Mouse (Mus musculus) limb, embryonic 14.5 days (tissue): ENCODE measurements around the gene Cnfn. TPM values are rescaled to one million over a fixed set of nuclear protein-coding genes. Genes with fewer than 3 reads are reported as not detected.

Experiments used
- ATAC-seq: fragments of 200-750 bp; cut with Nextera tagmentation; 2 replicates; pipeline ENCODE4 v1.8.0; 2017; ENCODE audit warnings: low read depth, moderate number of reproducible peaks, moderate TSS enrichment; ENCODE audit not compliant: low FRiP score
- DNase-seq: peaks from one replicate; pipeline ENCODE4 v3.0.0-alpha.2; 2015; ENCODE audit warnings: low spot score
- H3K27ac ChIP-seq: fragments of 300-500 bp; sonication (generic); replicated peaks from 2 replicates; pipeline ENCODE4 v1.5.1; 2014; ENCODE audit warnings: low read depth, mild to moderate bottlenecking, low read length, moderate library complexity, mixed read lengths
- H3K27me3 ChIP-seq: fragments of 300-500 bp; sonication (generic); 2 replicates; pipeline ENCODE4 v1.6.1; 2014; ENCODE audit warnings: low read length, mixed read lengths; ENCODE audit not compliant: control insufficient read depth, insufficient read depth
- H3K36me3 ChIP-seq: fragments of 300-500 bp; sonication (generic); 2 replicates; pipeline ENCODE4 v1.6.1; 2014; ENCODE audit warnings: mild to moderate bottlenecking, low read length, moderate library complexity, mixed read lengths; ENCODE audit not compliant: control insufficient read depth, insufficient read depth
- H3K4me1 ChIP-seq: fragments of 300-500 bp; sonication (generic); 2 replicates; pipeline ENCODE4 v1.6.1; 2014; ENCODE audit warnings: antibody characterized with exemption, low read length, mixed read lengths; ENCODE audit not compliant: control insufficient read depth, insufficient read depth
- H3K4me2 ChIP-seq: fragments of 300-500 bp; sonication (generic); replicated peaks from 2 replicates; pipeline ENCODE4 v1.6.1; 2014; ENCODE audit warnings: low read depth, mild to moderate bottlenecking, low read length, moderate library complexity; ENCODE audit not compliant: severe bottlenecking
- H3K4me3 ChIP-seq: fragments of 300-500 bp; sonication (generic); replicated peaks from 2 replicates; pipeline ENCODE4 v1.5.1; 2014; ENCODE audit warnings: low read length
- H3K9ac ChIP-seq: fragments of 300-500 bp; sonication (generic); 2 replicates; pipeline ENCODE4 v1.6.1; 2014; ENCODE audit warnings: mild to moderate bottlenecking, low read depth, low read length, moderate library complexity; ENCODE audit not compliant: severe bottlenecking
- H3K9me3 ChIP-seq: fragments of 300-500 bp; sonication (generic); 2 replicates; pipeline ENCODE4 v1.6.1; 2016; ENCODE audit warnings: low read length; ENCODE audit not compliant: control insufficient read depth
- POLR2A ChIP-seq: fragments of 200-500 bp; IDR thresholded peaks from 2 replicates; pipeline ENCODE4 v1.8.0; 2012; ENCODE audit warnings: inconsistent platforms, mild to moderate bottlenecking, moderate library complexity, borderline replicate concordance; ENCODE audit not compliant: insufficient read depth, insufficient read length; ENCODE audit errors: extremely low read depth
- WGBS: fragments of 180-500 bp; shearing (Covaris S2); extraction: QIAGEN DNeasy Blood & Tissue Kit; methylation state at CpG from one replicate; pipeline ENCODE4 v1.1.7; 2014; 5-methylcytosine and 5-hydroxymethylcytosine counted together
- polyA plus RNA-seq, 2 experiments: library from polyadenylated mRNA; depleted of rRNA in 1 of 2; stranded (reverse) in 1 of 2; unstranded in 1 of 2; fragments of >200 nt; fragmentation: Nextera tagmentation in 1 of 2; extraction: Ambion mirVana in 1 of 2; gene quantifications; 2 replicates each; pipeline versions ENCODE4 v1.2.1 to v1.2.3; 2012 to 2014

The Cnfn gene
- polyA plus RNA-seq, 2 experiments: 4.5 to 31.8 TPM

DNA sequence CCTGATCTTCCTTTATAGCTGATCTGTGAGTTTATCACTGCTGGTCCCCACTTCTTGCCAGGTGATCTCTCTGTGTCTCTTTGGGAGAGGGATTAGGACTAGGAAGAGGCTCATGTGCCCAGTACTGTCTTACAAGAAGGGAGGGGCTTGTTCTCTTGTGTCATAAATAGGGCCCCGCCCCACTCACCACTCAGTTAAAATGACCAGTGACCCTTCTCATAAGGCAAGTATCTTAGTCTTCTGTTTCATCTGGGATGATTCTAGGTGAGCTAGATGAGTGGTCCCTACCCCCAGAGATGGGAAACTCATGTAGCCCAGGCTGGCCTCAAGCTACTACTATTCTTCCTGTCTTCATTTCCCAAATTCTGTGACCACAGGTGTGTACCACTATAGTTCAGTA lies 29.1 kb upstream of the Cnfn start, which contains the start of gene Lipe:
Gene Lipe (minus strand): TSS at position 101 of the 400 bp plus-strand sequence.
- no peaks in the 10 kb centered on the region for H3K36me3 ChIP-seq
- no peak within 1 kb of the TSS for H3K27ac ChIP-seq
- no peaks in the 10 kb centered on the region for H3K27me3 ChIP-seq
- no peak within 1 kb of the TSS for H3K4me3 ChIP-seq
- no peak for TF ChIP-seq POLR2A
- H3K9me3 ChIP-seq: no peaks in the 10 kb centered on the region
- no peak within 1 kb of the TSS for H3K9ac ChIP-seq
- no peak for ATAC-seq
- H3K4me2 ChIP-seq: no peak within 1 kb of the TSS
- 94% methylated on average over 1 of the region's 1 CpGs for WGBS
- peaks cover 24% of the 10 kb centered on the region for H3K4me1 ChIP-seq
- DNase-seq: no peak

- Histone ChIP-seq H3K9ac (no peak overlapping the region), H3K27ac (no peak overlapping the region), H3K4me3 (no peak overlapping the region), H3K9me3 (no peaks in the 10 kb centered on the region), H3K4me1 (peaks cover 18% of the 10 kb centered on the region), H3K27me3 (no peaks in the 10 kb centered on the region), H3K4me2 (peak overlapping the region; percentile 62; the same call in 1 of the 2 replicates), H3K36me3 (no peaks in the 10 kb centered on the region)
- no peak for TF ChIP-seq POLR2A
- WGBS: 92% methylated on average over 14 of the region's 14 CpGs
- ATAC-seq (no peak), DNase-seq (no peak)
Observed at GRCm38 (mm10) chr7:25396621-25397020, 27.1 kb upstream of the Cnfn start.

DNA sequence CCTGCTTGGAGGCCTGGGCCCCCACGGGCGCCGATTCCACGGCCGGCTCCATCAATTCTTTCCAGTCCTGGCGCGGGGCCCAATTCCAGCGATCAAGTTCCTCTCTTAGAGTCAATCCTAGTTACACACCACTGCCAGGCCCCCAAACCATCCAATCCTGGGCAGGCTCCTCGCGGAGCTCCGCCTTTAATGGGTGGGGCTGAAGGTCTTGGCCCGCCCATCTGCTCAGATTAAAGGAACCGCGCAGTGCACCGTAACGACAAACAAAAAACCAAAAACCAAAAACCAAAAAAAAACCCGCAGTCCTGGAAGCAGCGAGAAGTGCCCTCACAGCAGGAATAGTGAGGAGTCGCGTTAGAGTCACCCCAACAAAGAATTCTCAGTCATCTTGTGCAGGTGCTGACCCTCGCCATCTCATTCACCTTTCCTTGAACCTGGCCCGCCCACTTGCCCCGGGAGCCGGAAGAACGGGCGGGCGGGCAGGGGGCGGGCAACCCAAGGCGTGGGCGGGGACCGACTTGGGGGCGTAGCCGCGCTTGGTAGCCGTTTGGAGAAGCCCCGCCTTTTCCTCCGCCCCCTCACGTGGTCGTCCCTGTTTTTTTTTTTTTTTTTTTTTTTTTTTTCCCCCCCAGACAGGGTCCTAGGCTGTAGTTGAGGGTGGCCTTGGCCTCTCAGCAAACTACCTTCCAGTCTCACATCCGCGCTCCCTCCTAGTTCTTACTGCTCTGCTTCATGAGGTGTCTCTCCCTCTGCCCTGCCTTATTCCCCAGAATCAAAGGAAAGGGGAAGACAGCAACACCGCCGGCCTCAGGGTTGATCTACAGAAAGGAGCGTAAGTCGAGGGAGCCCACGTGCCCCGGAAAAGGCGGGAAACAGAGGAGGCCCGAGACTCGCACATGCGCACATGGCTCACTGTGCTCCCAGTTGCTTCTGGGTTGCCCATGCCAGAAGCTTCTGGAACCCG lies 26.3 kb upstream of the Cnfn start:
- peak overlapping the region; percentile 62 for H3K4me2 ChIP-seq
- H3K4me3 ChIP-seq: peak overlapping the region; percentile 53
- no peak for TF ChIP-seq POLR2A
- H3K27me3 ChIP-seq: no peaks in the 10 kb centered on the region
- H3K9me3 ChIP-seq: no peaks in the 10 kb centered on the region
- ATAC-seq: peak; percentile 98
- H3K27ac ChIP-seq: no peak overlapping the region; the same call in 1 of the 2 replicates
- H3K4me1 ChIP-seq: peaks cover 22% of the 10 kb centered on the region
- WGBS: 9% methylated on average over 52 of the region's 52 CpGs
- DNase-seq: peak; percentile 96
- H3K36me3 ChIP-seq: no peaks in the 10 kb centered on the region
- H3K9ac ChIP-seq: peak overlapping the region; percentile 53

- Histone ChIP-seq H3K9ac (peak overlapping the region; percentile 53), H3K27ac (no peak overlapping the region; the same call in 1 of the 2 replicates), H3K4me2 (peak overlapping the region; percentile 62), H3K27me3 (no peaks in the 10 kb centered on the region), H3K4me1 (peaks cover 26% of the 10 kb centered on the region), H3K9me3 (no peaks in the 10 kb centered on the region), H3K4me3 (peak overlapping the region; percentile 53), H3K36me3 (no peaks in the 10 kb centered on the region)
- ATAC-seq (peak; percentile 35), DNase-seq (no peak)
- 0% methylated on average over 22 of the region's 22 CpGs for WGBS
- no peak for TF ChIP-seq POLR2A
Observed at GRCm38 (mm10) chr7:25395186-25395557, 25.6 kb upstream of the Cnfn start.

DNA sequence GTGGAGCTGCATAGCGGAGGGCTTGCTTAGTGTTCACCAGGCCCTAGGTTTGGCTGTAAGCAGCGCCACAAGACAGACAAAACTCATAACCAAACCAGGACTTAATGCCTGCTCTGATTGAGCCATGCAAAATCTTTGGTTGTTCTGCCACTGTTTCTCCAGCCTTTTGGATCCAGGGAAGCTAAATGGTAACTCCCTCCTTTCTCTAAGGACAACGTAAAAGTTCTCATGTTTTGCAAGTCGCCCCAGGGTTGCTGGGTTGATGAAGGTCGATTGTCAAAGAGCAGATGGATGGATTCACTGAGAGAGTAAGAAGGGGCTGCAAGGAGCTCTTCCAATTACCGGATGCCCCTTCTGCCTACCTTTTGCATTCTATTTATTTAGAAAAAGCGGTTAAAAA lies 25.2 kb upstream of the Cnfn start:
- Histone ChIP-seq H3K36me3 (no peaks in the 10 kb centered on the region), H3K27ac (no peak overlapping the region), H3K4me2 (peak overlapping the region; percentile 62), H3K27me3 (no peaks in the 10 kb centered on the region), H3K9me3 (no peaks in the 10 kb centered on the region), H3K4me3 (peak overlapping the region; percentile 53), H3K4me1 (peaks cover 31% of the 10 kb centered on the region), H3K9ac (peak overlapping the region; percentile 53)
- DNase-seq: no peak
- WGBS: 11% methylated on average over 7 of the region's 7 CpGs
- ATAC-seq: no peak
- no peak for TF ChIP-seq POLR2A
